Mouse (Mus musculus) CH12.LX (cell line): ENCODE measurements around the gene Hoxc10. TPM values are rescaled to one million over a fixed set of nuclear protein-coding genes. Genes with fewer than 3 reads are reported as not detected.

Experiments
- DNase-seq: peaks from one replicate; pipeline ENCODE4 v3.0.0-alpha.2; 2013; ENCODE audit errors: extremely low read depth
- H3K27ac ChIP-seq: 2 replicates; pipeline ENCODE4 v1.5.1; 2012; ENCODE audit warnings: low read depth, mild to moderate bottlenecking, control low read depth, moderate library complexity; ENCODE audit not compliant: insufficient read depth
- H3K27me3 ChIP-seq: replicated peaks from 2 replicates; pipeline ENCODE3; 2012; ENCODE audit warnings: inconsistent platforms
- H3K36me3 ChIP-seq, 2 experiments: replicated peaks in 1 of 2; 2 replicates each; pipeline versions ENCODE3 to v1.6.1; 2012; ENCODE audit warnings: inconsistent platforms in 1 of 2, low read length in 1 of 2, mild to moderate bottlenecking in 1 of 2, mixed read lengths in 1 of 2, moderate library complexity in 1 of 2; ENCODE audit not compliant: control insufficient read depth in 1 of 2, insufficient read depth in 1 of 2
- H3K4me1 ChIP-seq, 2 experiments: 2 replicates each; pipeline ENCODE4 v1.6.1; 2012; ENCODE audit warnings: inconsistent platforms in 1 of 2, moderate library complexity in 1 of 2; ENCODE audit not compliant: insufficient read depth in 2 of 2, control insufficient read depth in 1 of 2
- H3K4me2 ChIP-seq: 2 replicates; pipeline ENCODE4 v1.6.1; 2012; ENCODE audit warnings: low read depth, mild to moderate bottlenecking, control low read depth; ENCODE audit not compliant: poor library complexity, insufficient read depth, severe bottlenecking
- H3K4me3 ChIP-seq, 3 experiments: fragments of 150-350 bp in 1 of 3; sonication (generic) in 1 of 3; replicated peaks in 1 of 3; 2 replicates each; pipeline versions ENCODE3 to v1.5.1; 2011 to 2012; ENCODE audit warnings: low read depth in 2 of 3, low read length in 2 of 3, mild to moderate bottlenecking in 2 of 3, moderate library complexity in 2 of 3, control low read depth in 1 of 3, improper control_type of control experiment in 1 of 3, inconsistent platforms in 1 of 3, mixed read lengths in 1 of 3; ENCODE audit not compliant: poor library complexity in 1 of 3
- H3K79me2 ChIP-seq: replicated peaks from 2 replicates; pipeline ENCODE4 v1.6.1; 2012; ENCODE audit warnings: mild to moderate bottlenecking, moderate library complexity; ENCODE audit not compliant: control insufficient read depth, poor library complexity, insufficient read depth, severe bottlenecking; ENCODE audit errors: extremely low read depth
- H3K9ac ChIP-seq: 2 replicates; pipeline ENCODE4 v1.6.1; 2012; ENCODE audit warnings: low read depth, mild to moderate bottlenecking, control low read depth, moderate library complexity; ENCODE audit not compliant: insufficient read depth
- H3K9me3 ChIP-seq: replicated peaks from 2 replicates; pipeline ENCODE3; 2012; ENCODE audit warnings: low read length, inconsistent platforms, mixed read lengths
- BHLHE40 ChIP-seq: IDR thresholded peaks from 2 replicates; pipeline ENCODE4 v1.6.1; 2011; ENCODE audit warnings: mild to moderate bottlenecking, low read depth, low read length, improper control_type of control experiment
- CHD1 ChIP-seq: IDR thresholded peaks from 2 replicates; pipeline ENCODE4 v1.6.1; 2012; ENCODE audit warnings: low read depth, low read length, improper control_type of control experiment, inconsistent platforms
- CTCF ChIP-seq, 2 experiments: IDR thresholded peaks in 1 of 2; conservative IDR thresholded peaks in 1 of 2; 2 replicates each; pipeline ENCODE4 v1.5.1; 2011 to 2012; ENCODE audit warnings: low read depth in 2 of 2, low read length in 2 of 2, improper control_type of control experiment in 1 of 2, inconsistent platforms in 1 of 2, mild to moderate bottlenecking in 1 of 2, moderate library complexity in 1 of 2
- ELF1 ChIP-seq: IDR thresholded peaks from 2 replicates; pipeline ENCODE4 v1.6.1; 2014; ENCODE audit warnings: low read depth, mild to moderate bottlenecking, inconsistent platforms, low read length, improper control_type of control experiment
- EP300 ChIP-seq: IDR thresholded peaks from 2 replicates; pipeline ENCODE4 v1.6.1; 2011; ENCODE audit warnings: low read length, improper control_type of control experiment
- ETS1 ChIP-seq: conservative IDR thresholded peaks from 2 replicates; pipeline ENCODE4 v1.6.1; 2012; ENCODE audit warnings: low read depth, mild to moderate bottlenecking, inconsistent platforms, low read length, improper control_type of control experiment, moderate library complexity
- GABPA ChIP-seq: IDR thresholded peaks from 2 replicates; pipeline ENCODE4 v1.6.1; 2012; ENCODE audit warnings: low read depth, low read length, improper control_type of control experiment, inconsistent platforms; ENCODE audit not compliant: insufficient replicate concordance
- HCFC1 ChIP-seq: IDR thresholded peaks from 2 replicates; pipeline ENCODE4 v1.6.1; 2012; ENCODE audit warnings: low read depth, mild to moderate bottlenecking, inconsistent platforms, low read length, improper control_type of control experiment
- IRF4 ChIP-seq: IDR thresholded peaks from 2 replicates; pipeline ENCODE4 v1.6.1; 2014; ENCODE audit warnings: low read depth, mild to moderate bottlenecking, inconsistent platforms, low read length, improper control_type of control experiment
- JUN ChIP-seq: IDR thresholded peaks from 2 replicates; pipeline ENCODE4 v1.6.1; 2011; ENCODE audit warnings: low read depth, mild to moderate bottlenecking, low read length, improper control_type of control experiment, moderate library complexity; ENCODE audit not compliant: insufficient read depth
- JUND ChIP-seq: conservative IDR thresholded peaks from 2 replicates; pipeline ENCODE4 v1.6.1; 2011; ENCODE audit warnings: low read depth, low read length, improper control_type of control experiment
- MAX ChIP-seq: IDR thresholded peaks from 2 replicates; pipeline ENCODE4 v1.6.1; 2011; ENCODE audit warnings: low read length, improper control_type of control experiment
- MAZ ChIP-seq: IDR thresholded peaks from 2 replicates; pipeline ENCODE4 v1.6.1; 2012; ENCODE audit warnings: low read depth, mild to moderate bottlenecking, inconsistent platforms, low read length, improper control_type of control experiment, moderate library complexity
- MEF2A ChIP-seq: IDR thresholded peaks from 2 replicates; pipeline ENCODE4 v1.6.1; 2014; ENCODE audit warnings: low read depth, mild to moderate bottlenecking, inconsistent platforms, low read length, improper control_type of control experiment, borderline replicate concordance
- MXI1 ChIP-seq: IDR thresholded peaks from 2 replicates; pipeline ENCODE4 v1.6.1; 2011; ENCODE audit warnings: mild to moderate bottlenecking, low read depth, low read length, improper control_type of control experiment
- MYC ChIP-seq: IDR thresholded peaks from 2 replicates; pipeline ENCODE4 v1.6.1; 2011; ENCODE audit warnings: low read depth, mild to moderate bottlenecking, improper control_type of control experiment, low read length
- NELFE ChIP-seq: IDR thresholded peaks from 2 replicates; pipeline ENCODE4 v1.6.1; 2011; ENCODE audit warnings: low read depth, low read length, improper control_type of control experiment
- NRF1 ChIP-seq: IDR thresholded peaks from 2 replicates; pipeline ENCODE4 v1.6.1; 2014; ENCODE audit warnings: low read depth, mild to moderate bottlenecking, inconsistent platforms, low read length, improper control_type of control experiment, moderate library complexity
- POLR2A ChIP-seq: IDR thresholded peaks from 2 replicates; pipeline ENCODE4 v1.6.1; 2011; ENCODE audit warnings: low read depth, mild to moderate bottlenecking, improper control_type of control experiment, low read length
- RAD21 ChIP-seq: IDR thresholded peaks from 2 replicates; pipeline ENCODE4 v1.6.1; 2011; ENCODE audit warnings: low read depth, mild to moderate bottlenecking, low read length, improper control_type of control experiment, moderate library complexity
- RCOR1 ChIP-seq: conservative IDR thresholded peaks from 2 replicates; pipeline ENCODE4 v1.6.1; 2012; ENCODE audit warnings: low read depth, mild to moderate bottlenecking, inconsistent platforms, low read length, improper control_type of control experiment
- SMC3 ChIP-seq: IDR thresholded peaks from 2 replicates; pipeline ENCODE4 v1.6.1; 2011; ENCODE audit warnings: low read depth, low read length, improper control_type of control experiment
- TBP ChIP-seq: conservative IDR thresholded peaks from 2 replicates; pipeline ENCODE4 v1.6.1; 2011; ENCODE audit warnings: low read depth, low read length, improper control_type of control experiment
- UBTF ChIP-seq: IDR thresholded peaks from 2 replicates; pipeline ENCODE4 v1.6.1; 2012; ENCODE audit warnings: low read depth, mild to moderate bottlenecking, inconsistent platforms, low read length, improper control_type of control experiment, moderate library complexity
- USF1 ChIP-seq: IDR thresholded peaks from 2 replicates; pipeline ENCODE4 v1.6.1; 2014; ENCODE audit warnings: low read depth, mild to moderate bottlenecking, inconsistent platforms, low read length, improper control_type of control experiment
- USF2 ChIP-seq: conservative IDR thresholded peaks from 2 replicates; pipeline ENCODE4 v1.6.1; 2011; ENCODE audit warnings: low read depth, low read length, improper control_type of control experiment
- ZC3H11A ChIP-seq: IDR thresholded peaks from 2 replicates; pipeline ENCODE4 v1.6.1; 2012; ENCODE audit warnings: low read depth, mild to moderate bottlenecking, inconsistent platforms, low read length, improper control_type of control experiment
- ZKSCAN1 ChIP-seq: IDR thresholded peaks from 2 replicates; pipeline ENCODE4 v1.6.1; 2012; ENCODE audit warnings: low read depth, inconsistent platforms, low read length, improper control_type of control experiment, borderline replicate concordance
- ZMIZ1 ChIP-seq: IDR thresholded peaks from 2 replicates; pipeline ENCODE4 v1.6.1; 2012; ENCODE audit warnings: low read depth, mild to moderate bottlenecking, inconsistent platforms, low read length, improper control_type of control experiment
- ZNF384 ChIP-seq: IDR thresholded peaks from 2 replicates; pipeline ENCODE4 v1.6.1; 2012; ENCODE audit warnings: low read depth, low read length, improper control_type of control experiment, inconsistent platforms
- dilution Hi-C: fragments of 300-500 bp; cut with MboI; formaldehyde crosslinking; loops from 2 replicates; pipeline ENCODE4 v1.14.3; 2020; ENCODE audit warnings: low sequenced_read_pairs; ENCODE audit not compliant: extremely low pct_unique_long_range_greater_than_20kb, extremely low pct_ligation_motif_present
- in situ Hi-C: fragments of 300-500 bp; cut with MboI; formaldehyde crosslinking; loops from 3 replicates; pipeline ENCODE4 v1.14.3; 2019; ENCODE audit warnings: low sequenced_read_pairs, low pct_ligation_motif_present, low pct_unique_long_range_greater_than_20kb, mixed read lengths
- polyA plus RNA-seq: library from polyadenylated mRNA; unstranded; fragments of >175 nt; gene quantifications from 2 replicates; pipeline ENCODE4 v1.2.1, GENCODE M21; 2012; ENCODE audit warnings: low read depth; ENCODE audit not compliant: insufficient read length
- total RNA-seq, 2 experiments: library from RNA; depleted of rRNA; stranded (reverse); fragments of 300-350 nt in 1 of 2; fragments of >200 nt in 1 of 2; gene quantifications; 2 replicates each; pipeline ENCODE4 v1.2.3; 2012 to 2014

Gene Hoxc10
- total and polyA plus RNA-seq, 3 experiments = 0.11 TPM; not detected in 2

GRCm38 (mm10) chr15:102984925-102985324 is 18.3 kb downstream of the Hoxc10 start:
- dilution Hi-C loops (no loop called here), in situ Hi-C loops (loop anchor here (5.0 to 10.0 kb wide), 2 partner anchors 187 to 330 kb away; partner anchors contain the start of gene Gpr84)
- H3K4me2 ChIP-seq = no peak overlapping the region
- no peaks in the 10 kb centered on the region for H3K79me2 ChIP-seq
- H3K9me3 ChIP-seq = no peaks in the 10 kb centered on the region
- no peak overlapping the region for H3K4me3 ChIP-seq
- H3K36me3 ChIP-seq = no peaks in the 10 kb centered on the region
- no peak overlapping the region for H3K9ac ChIP-seq
- H3K27ac ChIP-seq = no peak overlapping the region
- peaks cover 0 to 2% of the 10 kb centered on the region in 2 experiments; a peak in 2 of 4 replicates for H3K4me1 ChIP-seq
- no peak for DNase-seq
- no peak for TF ChIP-seq MEF2A
- TF ChIP-seq ZC3H11A = no peak
- TF ChIP-seq NELFE = no peak
- no peak for TF ChIP-seq POLR2A
- TF ChIP-seq HCFC1 = no peak
- no peak for TF ChIP-seq GABPA
- no peak for TF ChIP-seq TBP
- no peak for TF ChIP-seq CTCF (conservative IDR thresholded peaks at IDR 0.05 in 1 of 2, IDR thresholded peaks at IDR 0.05 in 1 of 2; ENCODE audit: low read depth in 2 of 2, low read length in 2 of 2)
- TF ChIP-seq MXI1 = no peak
- no peak for TF ChIP-seq IRF4
- TF ChIP-seq ZKSCAN1 = no peak
- H3K27me3 ChIP-seq = peaks cover 76% of the 10 kb centered on the region

- Histone ChIP-seq H3K4me1 (peaks cover 0 to 2% of the 10 kb centered on the region in 2 experiments; a peak in 1 of 4 replicates), H3K9ac (no peak overlapping the region), H3K79me2 (no peaks in the 10 kb centered on the region), H3K9me3 (no peaks in the 10 kb centered on the region), H3K27me3 (peaks cover 64% of the 10 kb centered on the region), H3K27ac (no peak overlapping the region), H3K4me3 (no peak overlapping the region), H3K36me3 (no peaks in the 10 kb centered on the region), H3K4me2 (no peak overlapping the region)
- in situ Hi-C loops = loop anchor here (5.0 to 10.0 kb wide), 2 partner anchors 185 to 328 kb away; partner anchors contain the start of gene Gpr84
- DNase-seq = peak; percentile 93
- dilution Hi-C loops = no loop called here
- no peak for TF ChIP-seq JUN
- TF ChIP-seq TBP = no peak
- TF ChIP-seq HCFC1 = no peak
- TF ChIP-seq CTCF (conservative IDR thresholded peaks at IDR 0.05 in 1 of 2, IDR thresholded peaks at IDR 0.05 in 1 of 2; ENCODE audit: low read depth in 2 of 2, low read length in 2 of 2) = peak; percentile 69 to 98
- TF ChIP-seq BHLHE40 = 0 out of 2 replicates have a peak, but pooled peaks have one; percentile 7
- TF ChIP-seq MAX = no peak
- no peak for TF ChIP-seq RCOR1
- TF ChIP-seq ELF1 = no peak
- peak; percentile 55; the same call in 1 of the 2 replicates for TF ChIP-seq NELFE
- peak; percentile 99 for TF ChIP-seq SMC3
- TF ChIP-seq CHD1 = no peak
- no peak for TF ChIP-seq ETS1
- no peak for TF ChIP-seq JUND
- TF ChIP-seq RAD21 = peak; percentile 99
- TF ChIP-seq ZMIZ1 = no peak
- no peak for TF ChIP-seq USF1
- peak; percentile 98 for TF ChIP-seq ZC3H11A
- no peak for TF ChIP-seq EP300
- TF ChIP-seq MAZ = 0 out of 2 replicates have a peak, but pooled peaks have one; percentile 41
- TF ChIP-seq MYC = no peak
- TF ChIP-seq USF2 = no peak
- no peak for TF ChIP-seq ZKSCAN1
- no peak for TF ChIP-seq ZNF384
- TF ChIP-seq NRF1 = no peak
- TF ChIP-seq UBTF = no peak
- no peak for TF ChIP-seq POLR2A
- peak; percentile 30; the same call in 1 of the 2 replicates for TF ChIP-seq IRF4
These were observed 20.7 kb downstream of the Hoxc10 start for GRCm38 (mm10) chr15:102987124-102987833.
